Mouse (Mus musculus): ENCODE data around the gene Cngb1.

DNA sequence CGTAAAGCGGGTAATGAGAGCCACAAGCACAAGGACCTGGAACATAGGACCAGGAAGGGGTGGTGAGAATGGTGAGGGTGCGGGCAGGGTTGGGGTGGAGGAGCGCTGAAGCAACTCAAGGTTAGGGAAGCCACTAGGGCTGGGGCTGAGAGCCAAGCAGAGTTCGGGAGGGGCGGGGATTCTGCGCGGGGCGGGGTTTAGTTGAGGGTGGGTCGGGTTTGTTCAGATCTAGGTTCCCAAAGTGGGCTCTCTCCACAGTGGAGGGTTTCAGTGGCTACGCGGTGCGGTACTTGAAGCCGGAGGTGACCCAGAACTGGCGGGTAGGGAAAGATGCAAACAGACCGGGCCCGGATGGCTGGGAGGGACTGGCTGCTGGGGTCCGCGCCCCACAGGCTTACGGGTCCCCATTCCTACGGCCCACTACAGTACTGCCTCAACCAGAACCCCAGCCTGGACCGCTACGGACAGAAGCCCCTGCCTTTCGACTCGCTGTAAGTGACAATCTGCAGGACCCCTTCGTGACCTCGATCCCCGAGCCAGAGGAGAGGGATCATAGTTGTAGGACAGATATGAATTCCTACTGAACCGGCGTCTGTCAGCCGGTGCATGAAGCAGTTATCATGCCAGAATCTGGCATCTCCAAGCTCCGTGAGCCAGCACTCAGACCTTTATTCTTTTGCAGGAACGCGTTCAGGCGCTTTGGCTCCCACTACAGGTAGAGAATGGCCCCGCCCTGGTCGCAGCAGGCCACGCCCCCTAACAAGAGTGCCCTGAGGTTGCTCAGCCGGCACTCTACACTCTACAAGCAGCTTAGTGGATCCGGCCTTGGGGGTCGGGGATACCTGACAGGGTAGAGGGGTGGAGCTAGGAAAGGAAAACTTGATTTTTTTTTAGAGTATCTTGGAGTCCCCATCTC is 14.1 kb upstream of the Cngb1 start:
- no peak for TF ChIP-seq E2F4 (IDR thresholded peaks at IDR 0.05; ENCODE audit: borderline replicate concordance, low read depth, low read length)
- no peak for TF ChIP-seq CTCF (IDR thresholded peaks at IDR 0.05 in 2 of 3, conservative IDR thresholded peaks at IDR 0.05 in 1 of 3; ENCODE audit: control insufficient read depth in 1 of 3, insufficient read depth in 1 of 3, low read depth in 2 of 3, low read length in 3 of 3, poor library complexity in 1 of 3, severe bottlenecking in 1 of 3)
- TF ChIP-seq GABPA (IDR thresholded peaks at IDR 0.05; ENCODE audit: low read depth, low read length): no peak
- no peak for TF ChIP-seq USF1 (IDR thresholded peaks at IDR 0.05; ENCODE audit: low read depth, low read length)
- TF ChIP-seq SMC3 (IDR thresholded peaks at IDR 0.05; ENCODE audit: low read depth, low read length): no peak
- TF ChIP-seq POLR2A (IDR thresholded peaks at IDR 0.05; ENCODE audit: control insufficient read depth in 1 of 2, insufficient read depth in 1 of 2, low read depth in 1 of 2, low read length in 2 of 2, poor library complexity in 1 of 2): no peak
- no peak for TF ChIP-seq EP300 (IDR thresholded peaks at IDR 0.05; ENCODE audit: low read depth in 1 of 2, low read length in 2 of 2)
- TF ChIP-seq TAL1 (IDR thresholded peaks at IDR 0.05; ENCODE audit: low read length): no peak
- no peak for TF ChIP-seq MXI1 (IDR thresholded peaks at IDR 0.05; ENCODE audit: low read depth, low read length)
- TF ChIP-seq GATA1 (IDR thresholded peaks at IDR 0.05; ENCODE audit: low read depth, low read length): no peak
- TF ChIP-seq NELFE (IDR thresholded peaks at IDR 0.05; ENCODE audit: low read depth, low read length): no peak
